ENCODE assay signal across 12 mouse cellular contexts in the genomic region with DNA sequence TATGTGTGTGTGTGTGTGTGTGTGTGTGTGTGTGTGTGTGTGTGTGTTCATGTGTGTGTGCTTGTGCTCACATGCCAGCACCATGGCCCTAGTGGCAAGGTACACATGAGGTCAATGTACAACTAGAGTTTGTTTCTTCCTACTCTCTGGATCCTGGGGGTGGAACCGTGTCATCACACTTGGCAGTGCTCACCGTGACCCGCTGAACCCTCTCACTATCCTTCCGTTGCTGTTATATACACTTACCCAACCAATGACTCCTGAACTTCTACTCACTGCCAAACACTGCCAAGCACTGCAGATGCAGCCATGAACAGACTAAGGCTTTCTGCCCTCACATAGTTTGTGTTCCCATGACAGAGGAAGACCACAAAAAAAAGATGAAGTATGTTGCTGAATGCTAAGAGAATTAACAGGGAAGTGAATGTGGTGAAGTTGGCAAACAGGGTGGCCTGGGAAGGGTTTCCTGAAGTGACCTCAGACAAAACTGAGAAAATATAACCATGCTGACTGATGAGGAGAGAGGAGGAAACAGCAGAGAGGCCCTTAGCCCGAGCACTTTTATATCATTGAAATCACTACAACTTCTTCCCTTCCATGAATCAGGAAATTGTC. TPM values are rescaled to one million over a fixed set of nuclear protein-coding genes. Genes with fewer than 3 reads are reported as not detected.
DNase-seq lines count a peak whose midpoint lies in the region; ATAC-seq and TF ChIP-seq lines count a peak whose summit lies in the region.
"Had no signal": no experiment of that assay in that cellular context is flagged by ENCODE, and none has a peak within 500 bp of the region (broad histone marks: within the 10 kb centered on the region; RNA-seq: fewer than 3 reads in every experiment).

No protein-coding gene starts in this region.

- H3K4me3 ChIP-seq in kidney, embryonic 15.5 days (replicated peaks) = no peak overlapping the region
- no peak overlapping the region for H3K4me3 ChIP-seq in liver, postnatal 0 days (ENCODE audit: low read depth, low read length)
- H3K4me3 ChIP-seq: hindbrain, embryonic 10.5 days; myocyte had no signal

- TF ChIP-seq EP300 in liver, postnatal 0 days (IDR thresholded peaks at IDR 0.05; ENCODE audit: low read depth) = no peak; the same call in 1 of the 2 replicates

- no peak overlapping the region for H3K4me2 ChIP-seq in kidney, embryonic 15.5 days
- H3K4me2 ChIP-seq in liver, postnatal 0 days (ENCODE audit: low read depth, low read length) = no peak overlapping the region

- H3K4me1 ChIP-seq in kidney, embryonic 15.5 days = no peaks in the 10 kb centered on the region
- peaks cover 9% of the 10 kb centered on the region for H3K4me1 ChIP-seq in liver, postnatal 0 days (ENCODE audit: insufficient read depth)
- H3K4me1 ChIP-seq: hindbrain, embryonic 10.5 days had no signal

- H3K27me3 ChIP-seq in kidney, embryonic 15.5 days = no peaks in the 10 kb centered on the region
- H3K27me3 ChIP-seq in liver, postnatal 0 days (ENCODE audit: insufficient read depth, low read length) = no peaks in the 10 kb centered on the region
- H3K27me3 ChIP-seq: CH12.LX had no signal

- 74% methylated on average over 5 of the region's 5 CpGs for WGBS in kidney, embryonic 15.5 days
- 37% methylated on average over 5 of the region's 5 CpGs for WGBS in liver, postnatal 0 days (ENCODE audit: insufficient replicate concordance)

- no peak overlapping the region for H3K9ac ChIP-seq in kidney, embryonic 15.5 days
- 0 out of 2 replicates have a peak overlapping the region, but pooled peaks have one; percentile 16 for H3K9ac ChIP-seq in liver, postnatal 0 days (replicated peaks)

- H3K36me3 ChIP-seq in kidney, embryonic 15.5 days = no peaks in the 10 kb centered on the region
- no peaks in the 10 kb centered on the region for H3K36me3 ChIP-seq in liver, postnatal 0 days (replicated peaks; ENCODE audit: insufficient read depth, low read length)

- H3K27ac ChIP-seq in kidney, embryonic 15.5 days = no peak overlapping the region
- peak overlapping the region; percentile 75 for H3K27ac ChIP-seq in liver, postnatal 0 days (ENCODE audit: low read depth)
- H3K27ac ChIP-seq: hindbrain, embryonic 10.5 days had no signal

- no peak for ATAC-seq in kidney, embryonic 15.5 days (replicated peaks; ENCODE audit: low FRiP score)
- ATAC-seq in liver, postnatal 0 days = peak; percentile 100
- 0 out of 2 replicates have a peak, but pooled peaks have one; percentile 26 for ATAC-seq in neutrophil, adult 5-6 weeks (ENCODE audit: extremely low read depth, insufficient number of reproducible peaks, low FRiP score, poor library complexity, severe bottlenecking)

- no peaks in the 10 kb centered on the region for H3K9me3 ChIP-seq in kidney, embryonic 15.5 days (replicated peaks)
- H3K9me3 ChIP-seq in liver, postnatal 0 days (ENCODE audit: low read length) = no peaks in the 10 kb centered on the region

- 0 out of 2 replicates have a peak, but pooled peaks have one; percentile 10 for TF ChIP-seq CTCF in liver, postnatal 0 days (IDR thresholded peaks at IDR 0.05; ENCODE audit: low read depth)

- peak; percentile 51 for DNase-seq in kidney, adult 18-20 months
- peak; percentile 67 for DNase-seq in gonadal fat pad, adult 2 months (ENCODE audit: low read depth)
- DNase-seq in liver, postnatal 0 days = peak; percentile 77
- no peak for DNase-seq in cerebellum, postnatal 4 days (ENCODE audit: low spot score in 2 of 2)
- DNase-seq in frontal cortex, postnatal 10 days (ENCODE audit: low spot score in 2 of 2) = no peak
- DNase-seq: cerebellum, postnatal 25 days had no signal

RNA-seq across cellular contexts. Expression of gene Slc25a31, which starts 3.7 kb away (rescaled TPM):
- 0.10 and 0.12 TPM in 2 replicates for polyA plus RNA-seq in kidney, embryonic 15.5 days (2015; fragmentation: Nextera tagmentation; extraction: Ambion mirVana)
- polyA plus RNA-seq in gonadal fat pad, adult 2 months (2012; rRNA removed) = 0.15 and 0.27 TPM in 2 replicates
- 0.05 and 0.06 TPM in 2 replicates for polyA plus RNA-seq in liver, postnatal 0 days (2015; fragmentation: Nextera tagmentation; extraction: Ambion mirVana)
- 0.25 TPM in 1 of 2 replicates, not detected in the other for total RNA-seq in neutrophil, adult 5-6 weeks (2017)
- total RNA-seq: CH12.LX had no signal
- polyA plus RNA-seq: large intestine, adult 2 months; myocyte had no signal

RNA-seq across cellular contexts. Expression of gene Hspa4l, which starts 39.4 kb away (rescaled TPM):
- polyA plus RNA-seq in kidney, embryonic 15.5 days (2015; fragmentation: Nextera tagmentation; extraction: Ambion mirVana) = 8.1 and 10.3 TPM in 2 replicates
- polyA plus RNA-seq in gonadal fat pad, adult 2 months (2012; rRNA removed) = 4.5 and 6.8 TPM in 2 replicates
- polyA plus RNA-seq in liver, postnatal 0 days (2015; fragmentation: Nextera tagmentation; extraction: Ambion mirVana) = 7.8 and 11.7 TPM in 2 replicates
- 21.3 and 23.0 TPM in 2 replicates for total RNA-seq in neutrophil, adult 5-6 weeks (2017)

Comparison
In these comparisons a context has a peak if more than half of its experiments do, and no peak if none do; other contexts are left out.
1. DNase-seq: peak in kidney, adult 18-20 months (single experiment), gonadal fat pad, adult 2 months (single experiment) and liver, postnatal 0 days (single experiment); none in cerebellum, postnatal 4 days (0 of 2) and frontal cortex, postnatal 10 days (0 of 2).